ENCODE assay signal across 8 mouse cellular contexts in genomic region chr17:33781124-33781977, GRCm38 (mm10). TPM values are rescaled to one million over a fixed set of nuclear protein-coding genes. Genes with fewer than 3 reads are reported as not detected.
DNase-seq lines count a peak whose midpoint lies in the region; ATAC-seq lines count a peak whose summit lies in the region.

Gene Angptl4, minus strand, starts transcription at chr17:33781830.

- H3K4me1 ChIP-seq in hindbrain, embryonic 14.5 days (replicated peaks; ENCODE audit: control insufficient read depth, insufficient read depth, low read length) = peaks cover 17% of the 10 kb centered on the region; the same call in 1 of the 2 replicates

- peak; percentile 71; the same call in 1 of the 2 replicates for ATAC-seq in hindbrain, embryonic 14.5 days (ENCODE audit: low FRiP score)

- H3K36me3 ChIP-seq in hindbrain, embryonic 14.5 days (replicated peaks; ENCODE audit: control insufficient read depth, insufficient read depth) = no peaks in the 10 kb centered on the region
- peaks cover 3% of the 10 kb centered on the region; the same call in 1 of the 2 replicates for H3K36me3 ChIP-seq in macrophage (ENCODE audit: inconsistent target)

- WGBS in hindbrain, embryonic 14.5 days = 2% methylated on average over 50 of the region's 50 CpGs
- 4% methylated on average over 49 of the region's 50 CpGs for WGBS in macrophage (ENCODE audit: missing documents)

- no peaks in the 10 kb centered on the region for H3K79me2 ChIP-seq in macrophage (ENCODE audit: inconsistent target)

- H3K27ac ChIP-seq in hindbrain, embryonic 14.5 days = peak within 1 kb of the TSS; percentile 66; the same call in 1 of the 2 replicates
- H3K27ac ChIP-seq in macrophage = no peak within 1 kb of the TSS

- H3K27me3 ChIP-seq in hindbrain, embryonic 14.5 days (ENCODE audit: control insufficient read depth, insufficient read depth, low read length) = no peaks in the 10 kb centered on the region

- H3K4me2 ChIP-seq in hindbrain, embryonic 14.5 days (replicated peaks) = peak within 1 kb of the TSS; percentile 82

- H3K9ac ChIP-seq in hindbrain, embryonic 14.5 days = peak within 1 kb of the TSS; percentile 55

- H3K4me3 ChIP-seq in hindbrain, embryonic 14.5 days (replicated peaks; ENCODE audit: low read length) = peak within 1 kb of the TSS; percentile 39
- H3K4me3 ChIP-seq in macrophage (ENCODE audit: inconsistent target) = peak within 1 kb of the TSS; percentile 33

- peak; percentile 64 for DNase-seq in MN1 (ENCODE audit: low spot score)
- peak; percentile 14 for DNase-seq in cerebellum, adult 9-11 months
- DNase-seq in gastrocnemius, adult 18-20 months (ENCODE audit: low spot score) = peak; percentile 75
- DNase-seq in hindbrain, embryonic 14.5 days (ENCODE audit: low spot score) = peak; percentile 33
- peak; percentile 25 for DNase-seq in left cerebral cortex, adult 11 months (ENCODE audit: low spot score)
- peak; percentile 62 to 65 for DNase-seq in right cerebral cortex, postnatal 10 days (ENCODE audit: low spot score in 2 of 2)
- peak; percentile 53 to 88 for DNase-seq in urinary bladder, postnatal 36 days (ENCODE audit: low spot score in 2 of 2)

- H3K9me3 ChIP-seq in hindbrain, embryonic 14.5 days (ENCODE audit: control insufficient read depth, low read length) = no peaks in the 10 kb centered on the region

RNA-seq across cellular contexts. Expression of gene Angptl4, which starts in this region (rescaled TPM):
- 1 to 10 TPM; 4.3 to 6.6 TPM for total RNA-seq in gastrocnemius, adult 18-20 months (2021)
- polyA plus RNA-seq in hindbrain, embryonic 14.5 days (2014; fragmentation: Nextera tagmentation; extraction: Ambion mirVana) = 19.1 and 25.1 TPM in 2 replicates
- 1 to 10 TPM in 8 of 26 experiments, under 1 TPM in 6, not detected in 12; 0.33 to 6.1 (median 1.4) TPM for total RNA-seq in macrophage (2018; cell fraction: chromatin; rRNA removed)
- 10 to 100 TPM in 1 of 26 experiments, 1 to 10 TPM in 11, under 1 TPM in 12, not detected in 2; 0.07 to 16.5 (median 0.97) TPM for total RNA-seq in macrophage (2018; cell fraction: cytosol; rRNA removed)
- 1 to 10 TPM in 11 of 26 experiments, under 1 TPM in 3, not detected in 12; 0.26 to 9.6 (median 1.9) TPM for total RNA-seq in macrophage (2018; cell fraction: nucleus; rRNA removed)
- 5.8 to 23.0 TPM (median 12.1 TPM) in 3 replicates for polyA plus RNA-seq in macrophage (2018)

Comparison
In these comparisons a context has a peak if more than half of its experiments do, and no peak if none do; other contexts are left out.
1. DNase-seq: peak in every context shown above with its lines; median percentile 75 in gastrocnemius, adult 18-20 months; 70 in urinary bladder, postnatal 36 days; 64 in MN1; 64 in right cerebral cortex, postnatal 10 days; 33 in hindbrain, embryonic 14.5 days; 25 in left cerebral cortex, adult 11 months; 14 in cerebellum, adult 9-11 months.